Mouse (Mus musculus): Measurements from ENCODE around the gene Dpf3. TPM values are rescaled to one million over a fixed set of nuclear protein-coding genes. Genes with fewer than 3 reads are reported as not detected.

The Dpf3 gene
- polyA plus RNA-seq, 1 experiment = 1.6 TPM

- Histone ChIP-seq H3K27me3 (ENCODE audit: control insufficient read depth, insufficient read depth, low read length) (no peaks in the 10 kb centered on the region; the same call in 1 of the 2 replicates), H3K4me1 (ENCODE audit: control insufficient read depth, insufficient read depth, insufficient read length) (no peaks in the 10 kb centered on the region), H3K36me3 (ENCODE audit: control insufficient read depth, insufficient read depth, low read length) (no peaks in the 10 kb centered on the region), H3K27ac (ENCODE audit: insufficient read depth, low read length) (no peak overlapping the region), H3K4me3 (ENCODE audit: extremely low read depth, insufficient read depth, insufficient read length) (no peak overlapping the region)
- WGBS = 81% methylated on average over 6 of the region's 6 CpGs
- DNase-seq (ENCODE audit: low read depth in 1 of 2, low spot score in 2 of 2) = no peak
- TF ChIP-seq CTCF (IDR thresholded peaks at IDR 0.05; ENCODE audit: extremely low read depth, insufficient read depth, insufficient read length, insufficient replicate concordance) (no peak), POLR2A (IDR thresholded peaks at IDR 0.05; ENCODE audit: low read depth, low read length) (no peak)
These were observed 12.1 kb downstream of the Dpf3 start for GRCm38 (mm10) chr12:83475419-83475818.

GRCm38 (mm10) chr12:83473987-83474600 is 13.4 kb downstream of the Dpf3 start:
- Histone ChIP-seq H3K27me3 (ENCODE audit: control insufficient read depth, insufficient read depth, low read length) (no peaks in the 10 kb centered on the region; the same call in 1 of the 2 replicates), H3K4me1 (ENCODE audit: control insufficient read depth, insufficient read depth, insufficient read length) (no peaks in the 10 kb centered on the region), H3K36me3 (ENCODE audit: control insufficient read depth, insufficient read depth, low read length) (no peaks in the 10 kb centered on the region), H3K27ac (ENCODE audit: insufficient read depth, low read length) (no peak overlapping the region), H3K4me3 (ENCODE audit: extremely low read depth, insufficient read depth, insufficient read length) (no peak overlapping the region)
- 65% methylated on average over 5 of the region's 5 CpGs for WGBS
- no peak for DNase-seq (ENCODE audit: low read depth in 1 of 2, low spot score in 2 of 2)
- TF ChIP-seq POLR2A (IDR thresholded peaks at IDR 0.05; ENCODE audit: low read depth, low read length) = no peak
- TF ChIP-seq CTCF (IDR thresholded peaks at IDR 0.05; ENCODE audit: extremely low read depth, insufficient read depth, insufficient read length, insufficient replicate concordance) = no peak

GRCm38 (mm10) chr12:83471760-83472159 is 15.8 kb downstream of the Dpf3 start:
- DNase-seq (ENCODE audit: low read depth in 1 of 2, low spot score in 2 of 2) = no peak
- Histone ChIP-seq H3K4me1 (ENCODE audit: control insufficient read depth, insufficient read depth, insufficient read length) (no peaks in the 10 kb centered on the region), H3K4me3 (ENCODE audit: extremely low read depth, insufficient read depth, insufficient read length) (no peak overlapping the region), H3K27ac (ENCODE audit: insufficient read depth, low read length) (no peak overlapping the region), H3K27me3 (ENCODE audit: control insufficient read depth, insufficient read depth, low read length) (no peaks in the 10 kb centered on the region; the same call in 1 of the 2 replicates), H3K36me3 (ENCODE audit: control insufficient read depth, insufficient read depth, low read length) (no peaks in the 10 kb centered on the region)
- TF ChIP-seq CTCF (IDR thresholded peaks at IDR 0.05; ENCODE audit: extremely low read depth, insufficient read depth, insufficient read length, insufficient replicate concordance) (no peak), POLR2A (IDR thresholded peaks at IDR 0.05; ENCODE audit: low read depth, low read length) (no peak)
- WGBS = 81% methylated on average over 7 of the region's 7 CpGs

GRCm38 (mm10) chr12:83470085-83470484 is 17.4 kb downstream of the Dpf3 start:
- Histone ChIP-seq H3K4me3 (ENCODE audit: extremely low read depth, insufficient read depth, insufficient read length) (no peak overlapping the region), H3K27ac (ENCODE audit: insufficient read depth, low read length) (no peak overlapping the region), H3K36me3 (ENCODE audit: control insufficient read depth, insufficient read depth, low read length) (no peaks in the 10 kb centered on the region), H3K27me3 (ENCODE audit: control insufficient read depth, insufficient read depth, low read length) (no peaks in the 10 kb centered on the region; the same call in 1 of the 2 replicates), H3K4me1 (ENCODE audit: control insufficient read depth, insufficient read depth, insufficient read length) (no peaks in the 10 kb centered on the region)
- no peak for DNase-seq (ENCODE audit: low read depth in 1 of 2, low spot score in 2 of 2)
- no peak for TF ChIP-seq POLR2A (IDR thresholded peaks at IDR 0.05; ENCODE audit: low read depth, low read length)
- 82% methylated on average over 9 of the region's 9 CpGs for WGBS

- TF ChIP-seq POLR2A (IDR thresholded peaks at IDR 0.05; ENCODE audit: low read depth, low read length) (no peak), CTCF (IDR thresholded peaks at IDR 0.05; ENCODE audit: extremely low read depth, insufficient read depth, insufficient read length, insufficient replicate concordance) (no peak)
- no peak for DNase-seq (ENCODE audit: low read depth in 1 of 2, low spot score in 2 of 2)
These were observed 20.7 kb downstream of the Dpf3 start for GRCm38 (mm10) chr12:83466508-83467430.

GRCm38 (mm10) chr12:83466053-83466452 is 21.5 kb downstream of the Dpf3 start:
- WGBS = 90% methylated on average over 4 of the region's 4 CpGs
- no peak for DNase-seq (ENCODE audit: low read depth in 1 of 2, low spot score in 2 of 2)
- Histone ChIP-seq H3K27ac (ENCODE audit: insufficient read depth, low read length) (no peak overlapping the region), H3K4me3 (ENCODE audit: extremely low read depth, insufficient read depth, insufficient read length) (no peak overlapping the region), H3K27me3 (ENCODE audit: control insufficient read depth, insufficient read depth, low read length) (no peaks in the 10 kb centered on the region; the same call in 1 of the 2 replicates), H3K4me1 (ENCODE audit: control insufficient read depth, insufficient read depth, insufficient read length) (no peaks in the 10 kb centered on the region), H3K36me3 (ENCODE audit: control insufficient read depth, insufficient read depth, low read length) (no peaks in the 10 kb centered on the region)
- TF ChIP-seq CTCF (IDR thresholded peaks at IDR 0.05; ENCODE audit: extremely low read depth, insufficient read depth, insufficient read length, insufficient replicate concordance) = no peak
- no peak for TF ChIP-seq POLR2A (IDR thresholded peaks at IDR 0.05; ENCODE audit: low read depth, low read length)

More at GRCm38 (mm10) chr12:83466508-83467430, 20.7 kb downstream of the Dpf3 start:
- H3K4me3 ChIP-seq (ENCODE audit: extremely low read depth, insufficient read depth, insufficient read length) = no peak overlapping the region
- no peak overlapping the region for H3K27ac ChIP-seq (ENCODE audit: insufficient read depth, low read length)
- H3K4me1 ChIP-seq (ENCODE audit: control insufficient read depth, insufficient read depth, insufficient read length) = no peaks in the 10 kb centered on the region
- WGBS = 55% methylated on average over 6 of the region's 6 CpGs
- no peaks in the 10 kb centered on the region for H3K36me3 ChIP-seq (ENCODE audit: control insufficient read depth, insufficient read depth, low read length)
- no peaks in the 10 kb centered on the region; the same call in 1 of the 2 replicates for H3K27me3 ChIP-seq (ENCODE audit: control insufficient read depth, insufficient read depth, low read length)
